Mouse (Mus musculus) G1E (cell line): ENCODE results near the gene Pex12. TPM values are rescaled to one million over a fixed set of nuclear protein-coding genes. Genes with fewer than 3 reads are reported as not detected.
"Not testable (repeated sequence)": the region's sequence is repeated elsewhere in the genome, so short reads cannot be mapped to it uniquely, and the experiment has no call there.

Source experiments
- ATAC-seq: 2 replicates; pipeline ENCODE4 v1.8.0; 2016; ENCODE audit warnings: mild to moderate bottlenecking; ENCODE audit not compliant: insufficient number of reproducible peaks, poor library complexity, low FRiP score, severe bottlenecking; ENCODE audit errors: extremely low read depth
- DNase-seq: peaks from one replicate; pipeline ENCODE4 v3.0.0; 2012; ENCODE audit warnings: low spot score
- H3K27me3 ChIP-seq: 2 replicates; pipeline ENCODE4 v1.6.1; 2012; ENCODE audit warnings: mild to moderate bottlenecking, low read length, inconsistent platforms; ENCODE audit not compliant: insufficient read depth
- H3K36me3 ChIP-seq: replicated peaks from 2 replicates; pipeline ENCODE3; 2012; ENCODE audit warnings: mild to moderate bottlenecking, inconsistent platforms
- H3K4me1 ChIP-seq: 2 replicates; pipeline ENCODE4 v1.6.1; 2012; ENCODE audit warnings: low read depth, low read length, inconsistent platforms, mixed read lengths; ENCODE audit not compliant: insufficient read depth
- H3K4me3 ChIP-seq: 2 replicates; pipeline ENCODE4 v1.5.1; 2012; ENCODE audit warnings: low read depth, mild to moderate bottlenecking, inconsistent platforms, low read length, moderate library complexity, mixed read lengths
- H3K9me3 ChIP-seq: replicated peaks from 2 replicates; pipeline ENCODE4 v1.6.1; 2012; ENCODE audit warnings: inconsistent platforms
- CTCF ChIP-seq: IDR thresholded peaks from 2 replicates; pipeline ENCODE4 v1.5.1; 2012; ENCODE audit warnings: low read depth, low read length, inconsistent platforms, mixed read lengths
- TAL1 ChIP-seq: conservative IDR thresholded peaks from 2 replicates; pipeline ENCODE4 v1.6.1; 2012; ENCODE audit warnings: low read depth, low read length, inconsistent platforms, mixed read lengths
- polyA plus RNA-seq: library from polyadenylated mRNA; stranded (reverse); fragments of >175 nt; gene quantifications from 2 replicates; pipeline ENCODE4 v1.2.3, GENCODE M21; 2012
- total RNA-seq, 2 experiments: library from RNA; stranded (forward) in 1 of 2; stranded (reverse) in 1 of 2; fragments of 200-1000 nt in 1 of 2; fragments of >200 nt in 1 of 2; fragmentation: Nextera tagmentation in 1 of 2; gene quantifications; 2 replicates each; pipeline ENCODE4 v1.2.3; 2014 to 2017

Gene Pex12
- total and polyA plus RNA-seq, 3 experiments, result 2.7 to 8.7 (median 8.6) TPM

DNA sequence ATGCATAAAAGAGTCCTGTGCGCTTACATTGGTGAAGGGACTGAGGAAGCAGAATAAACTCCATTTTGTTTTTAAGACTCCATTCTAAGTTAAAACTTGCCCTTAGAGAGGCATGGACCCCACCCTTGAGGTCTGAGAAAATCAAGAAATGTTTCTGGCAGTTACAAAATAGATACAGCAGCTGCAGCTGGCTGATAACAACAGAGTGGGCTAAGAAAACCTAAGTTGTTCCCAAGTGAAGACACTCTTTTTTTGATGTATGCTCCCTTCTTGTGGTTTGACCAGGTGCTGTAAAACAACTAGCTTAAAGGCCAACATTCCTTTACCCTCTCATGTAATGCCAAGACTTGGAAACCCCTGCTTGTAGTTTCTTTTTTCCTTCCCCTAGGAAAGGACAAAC is 39.7 kb downstream of the Pex12 start:
- Histone ChIP-seq H3K9me3 (no peaks in the 10 kb centered on the region), H3K4me1 (peaks cover 32% of the 10 kb centered on the region), H3K36me3 (peaks cover 17% of the 10 kb centered on the region), H3K4me3 (no peak overlapping the region; the same call in 1 of the 2 replicates), H3K27me3 (no peaks in the 10 kb centered on the region)
- no peak for TF ChIP-seq CTCF
- TF ChIP-seq TAL1, result peak; percentile 75
- peak; percentile 54; the same call in 1 of the 2 replicates for ATAC-seq
- no peak for DNase-seq

DNA sequence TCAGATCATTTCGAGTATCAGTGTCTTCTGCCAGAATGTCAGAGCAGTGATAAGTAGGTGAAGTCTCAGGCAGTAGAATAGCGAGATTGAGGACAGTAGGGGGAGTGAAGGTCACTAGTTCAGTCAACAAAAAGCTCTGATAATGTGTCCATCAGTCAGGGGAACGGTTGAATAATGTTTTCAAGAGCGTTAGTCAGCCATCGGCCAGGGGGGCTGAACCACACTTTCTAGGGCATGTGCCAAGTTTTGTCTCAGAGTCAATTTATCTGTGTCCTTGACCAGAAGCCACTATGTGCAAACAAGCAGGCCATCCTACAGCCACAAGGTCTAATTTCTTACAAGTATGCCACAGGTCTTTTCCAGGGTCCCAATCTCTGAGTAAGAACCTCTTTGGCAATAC is 45.2 kb downstream of the Pex12 start:
- not testable (repeated sequence) for H3K9me3 ChIP-seq, DNase-seq, H3K27me3 ChIP-seq, H3K4me3 ChIP-seq, H3K4me1 ChIP-seq, ATAC-seq
- H3K36me3 ChIP-seq, result peaks cover 20% of the 10 kb centered on the region

Other genes with a start within 250 kb of the Pex12 start
- gene Slfn2, start 237.5 kb downstream of the Pex12 start, total RNA-seq (2014; fragmentation: Nextera tagmentation), result 2.3 and 3.8 TPM in 2 replicates
- gene Slfn2, start 237.5 kb downstream of the Pex12 start, total RNA-seq (2017), result 44.5 and 48.4 TPM in 2 replicates
- 0.72 and 0.96 TPM in 2 replicates for gene Slfn2, start 237.5 kb downstream of the Pex12 start, polyA plus RNA-seq
- gene Slfn1, start 185.7 kb downstream of the Pex12 start, total RNA-seq (2014; fragmentation: Nextera tagmentation), result not detected in 2 replicates
- 0.17 and 0.22 TPM in 2 replicates for gene Slfn1, start 185.7 kb downstream of the Pex12 start, total RNA-seq (2017)
- not detected in 2 replicates for gene Slfn1, start 185.7 kb downstream of the Pex12 start, polyA plus RNA-seq
- not detected in 2 replicates for gene Slfn4, start 127.4 kb downstream of the Pex12 start, total RNA-seq (2014; fragmentation: Nextera tagmentation)
- gene Slfn4, start 127.4 kb downstream of the Pex12 start, total RNA-seq (2017), result 0.05 and 0.06 TPM in 2 replicates
- gene Slfn4, start 127.4 kb downstream of the Pex12 start, polyA plus RNA-seq, result not detected in 2 replicates
- gene Slfn3, start 111.3 kb downstream of the Pex12 start, total RNA-seq (2014; fragmentation: Nextera tagmentation), result not detected in 2 replicates
- 0.12 and 0.16 TPM in 2 replicates for gene Slfn3, start 111.3 kb downstream of the Pex12 start, total RNA-seq (2017)
- gene Slfn3, start 111.3 kb downstream of the Pex12 start, polyA plus RNA-seq, result not detected in 2 replicates
- gene Slfn14, start 15.9 kb downstream of the Pex12 start, total RNA-seq (2014; fragmentation: Nextera tagmentation), result 9.4 and 25.5 TPM in 2 replicates
- gene Slfn14, start 15.9 kb downstream of the Pex12 start, total RNA-seq (2017), result 1.8 and 2.1 TPM in 2 replicates
- gene Slfn14, start 15.9 kb downstream of the Pex12 start, polyA plus RNA-seq, result 0.10 and 0.17 TPM in 2 replicates
- 92.6 and 113 TPM in 2 replicates for gene Ap2b1, start 3.6 kb downstream of the Pex12 start, total RNA-seq (2014; fragmentation: Nextera tagmentation)
- gene Ap2b1, start 3.6 kb downstream of the Pex12 start, total RNA-seq (2017), result 68.5 and 76.5 TPM in 2 replicates
- 17.5 and 17.8 TPM in 2 replicates for gene Ap2b1, start 3.6 kb downstream of the Pex12 start, polyA plus RNA-seq
- gene Rasl10b, start 106.6 kb upstream of the Pex12 start, total RNA-seq (2014; fragmentation: Nextera tagmentation), result not detected in 2 replicates
- 0.06 TPM in 1 of 2 replicates, not detected in the other for gene Rasl10b, start 106.6 kb upstream of the Pex12 start, total RNA-seq (2017)
- gene Rasl10b, start 106.6 kb upstream of the Pex12 start, polyA plus RNA-seq, result 0.04 and 0.09 TPM in 2 replicates
- not detected in 2 replicates for gene Gas2l2, start 126.9 kb upstream of the Pex12 start, total RNA-seq (2014; fragmentation: Nextera tagmentation)
- 0.05 and 0.06 TPM in 2 replicates for gene Gas2l2, start 126.9 kb upstream of the Pex12 start, total RNA-seq (2017)
- gene Gas2l2, start 126.9 kb upstream of the Pex12 start, polyA plus RNA-seq, result not detected in 2 replicates
- gene 1700020L24Rik, start 135.1 kb upstream of the Pex12 start, total RNA-seq (2014; fragmentation: Nextera tagmentation), result not detected in 2 replicates
- not detected in 2 replicates for gene 1700020L24Rik, start 135.1 kb upstream of the Pex12 start, total RNA-seq (2017)
- gene 1700020L24Rik, start 135.1 kb upstream of the Pex12 start, polyA plus RNA-seq, result not detected in 2 replicates
- not detected in 2 replicates for gene Mmp28, start 160.5 kb upstream of the Pex12 start, total RNA-seq (2014; fragmentation: Nextera tagmentation)
- 0.06 and 0.11 TPM in 2 replicates for gene Mmp28, start 160.5 kb upstream of the Pex12 start, total RNA-seq (2017)
- not detected in 2 replicates for gene Mmp28, start 160.5 kb upstream of the Pex12 start, polyA plus RNA-seq
- 99.5 and 106 TPM in 2 replicates for gene Taf15, start 170.5 kb upstream of the Pex12 start, total RNA-seq (2014; fragmentation: Nextera tagmentation)
- 22.7 and 29.9 TPM in 2 replicates for gene Taf15, start 170.5 kb upstream of the Pex12 start, total RNA-seq (2017)
- gene Taf15, start 170.5 kb upstream of the Pex12 start, polyA plus RNA-seq, result 41.8 and 47.1 TPM in 2 replicates
- gene Heatr9, start 219.6 kb upstream of the Pex12 start, total RNA-seq (2014; fragmentation: Nextera tagmentation), result not detected in 2 replicates
- not detected in 2 replicates for gene Heatr9, start 219.6 kb upstream of the Pex12 start, total RNA-seq (2017)
- not detected in 2 replicates for gene Heatr9, start 219.6 kb upstream of the Pex12 start, polyA plus RNA-seq
- gene Ccl5, start 227.9 kb upstream of the Pex12 start, total RNA-seq (2014; fragmentation: Nextera tagmentation), result 3.1 TPM in 1 of 2 replicates, not detected in the other
- 0.29 TPM in 1 of 2 replicates, not detected in the other for gene Ccl5, start 227.9 kb upstream of the Pex12 start, total RNA-seq (2017)
- not detected in 2 replicates for gene Ccl5, start 227.9 kb upstream of the Pex12 start, polyA plus RNA-seq